Mouse (Mus musculus) left cerebral cortex, adult 9 months (tissue): ENCODE results near the gene Rimbp3.
"Not testable (repeated sequence)": the region's sequence is repeated elsewhere in the genome, so short reads cannot be mapped to it uniquely, and the experiment has no call there.

Source experiments
- DNase-seq, 2 experiments: peaks; one replicate each; pipeline ENCODE4 v3.0.0; 2022; ENCODE audit warnings: low spot score in 2 of 2

Gene Rimbp3

GRCm38 (mm10) chr16:17216934-17217633 is 8.7 kb downstream of the Rimbp3 start:
- DNase-seq, result no peak

GRCm38 (mm10) chr16:17220127-17220733 is 11.8 kb downstream of the Rimbp3 start:
- DNase-seq, result no peak

GRCm38 (mm10) chr16:17222197-17222596 is 13.8 kb downstream of the Rimbp3 start:
- DNase-seq, result peak; percentile 65 to 90

GRCm38 (mm10) chr16:17225584-17225983 is 17.2 kb downstream of the Rimbp3 start:
- DNase-seq, result no peak

GRCm38 (mm10) chr16:17226496-17226895 is 18.1 kb downstream of the Rimbp3 start:
- no peak for DNase-seq

GRCm38 (mm10) chr16:17231523-17231922 is 23.1 kb downstream of the Rimbp3 start:
- not testable (repeated sequence) for DNase-seq

GRCm38 (mm10) chr16:17232794-17233701 is 24.6 kb downstream of the Rimbp3 start, which contains the start of gene Hic2:
TSS of gene Hic2 (plus strand) at chr16:17233572.
- peak; percentile 83 to 90 for DNase-seq

GRCm38 (mm10) chr16:17233702-17234498 is 25.5 kb downstream of the Rimbp3 start:
- peak in 1 of 2 experiments; percentile 38 for DNase-seq

GRCm38 (mm10) chr16:17234499-17234895 is 26.1 kb downstream of the Rimbp3 start:
- peak in 1 of 2 experiments; percentile 45 for DNase-seq

- DNase-seq, result peak in 1 of 2 experiments; percentile 75
Observed at GRCm38 (mm10) chr16:17234916-17235665, 26.7 kb downstream of the Rimbp3 start.

- no peak for DNase-seq
Observed at GRCm38 (mm10) chr16:17237634-17238033, 29.2 kb downstream of the Rimbp3 start.

- no peak for DNase-seq
Observed at GRCm38 (mm10) chr16:17239409-17239808, 31.0 kb downstream of the Rimbp3 start.

- no peak for DNase-seq
Observed at GRCm38 (mm10) chr16:17243731-17244130, 35.3 kb downstream of the Rimbp3 start.

GRCm38 (mm10) chr16:17244996-17245395 is 36.6 kb downstream of the Rimbp3 start:
- no peak for DNase-seq

- no peak for DNase-seq
Observed at GRCm38 (mm10) chr16:17247727-17248126, 39.3 kb downstream of the Rimbp3 start.

- DNase-seq, result no peak
Observed at GRCm38 (mm10) chr16:17249135-17249534, 40.7 kb downstream of the Rimbp3 start.

GRCm38 (mm10) chr16:17251539-17251938 is 43.1 kb downstream of the Rimbp3 start:
- peak in 1 of 2 experiments; percentile 26 for DNase-seq

GRCm38 (mm10) chr16:17252086-17252726 is 43.8 kb downstream of the Rimbp3 start:
- no peak for DNase-seq

- no peak for DNase-seq
Observed at GRCm38 (mm10) chr16:17252841-17253240, 44.4 kb downstream of the Rimbp3 start.

- DNase-seq, result no peak
Observed at GRCm38 (mm10) chr16:17254005-17254597, 45.7 kb downstream of the Rimbp3 start.
